Comparison of ENCODE assay signal across 9 mouse cellular contexts in genomic region chr7:63908496-63909285, GRCm38 (mm10). TPM values are rescaled to one million over a fixed set of nuclear protein-coding genes. Genes with fewer than 3 reads are reported as not detected.
DNase-seq lines count a peak whose midpoint lies in the region; ATAC-seq and TF ChIP-seq lines count a peak whose summit lies in the region.
"Had no signal": no experiment of that assay in that cellular context is flagged by ENCODE, and none has a peak within 500 bp of the region (broad histone marks: within the 10 kb centered on the region; RNA-seq: fewer than 3 reads in every experiment).

No protein-coding gene starts in this region.

- 42% methylated on average over 10 of the region's 11 CpGs for WGBS in kidney, adult 2 months
- WGBS in hindbrain, embryonic 10.5 days, result 38% methylated on average over 11 of the region's 11 CpGs
- 33% methylated on average over 8 of the region's 11 CpGs for WGBS in midbrain, embryonic 16.5 days

- no peaks in the 10 kb centered on the region for H3K9me3 ChIP-seq in hindbrain, embryonic 10.5 days
- no peaks in the 10 kb centered on the region for H3K9me3 ChIP-seq in midbrain, embryonic 16.5 days (replicated peaks; ENCODE audit: control insufficient read depth, low read length, poor library complexity, severe bottlenecking)

- H3K27ac ChIP-seq in kidney, adult 2 months (ENCODE audit: insufficient read depth, low read depth, low read length), result peak overlapping the region; percentile 45
- peak overlapping the region; percentile 54; the same call in 1 of the 2 replicates for H3K27ac ChIP-seq in hindbrain, embryonic 10.5 days
- peak overlapping the region; percentile 70 for H3K27ac ChIP-seq in midbrain, embryonic 16.5 days (ENCODE audit: low read length)

- no peak for DNase-seq in kidney, adult 2 months
- no peak for DNase-seq in kidney, postnatal 4 days
- DNase-seq in R1 (ENCODE audit: low read depth, low spot score), result peak; percentile 81
- peak; percentile 21 for DNase-seq in hindbrain, embryonic 10.5 days (ENCODE audit: low spot score)
- DNase-seq in layer of hippocampus, adult 18-20 months (ENCODE audit: low spot score in 2 of 2), result no peak
- DNase-seq in thymus, postnatal 0 days (ENCODE audit: low spot score), result no peak

- no peak overlapping the region for H3K9ac ChIP-seq in midbrain, embryonic 16.5 days (ENCODE audit: low read depth, low read length)

- no peaks in the 10 kb centered on the region for H3K36me3 ChIP-seq in kidney, adult 2 months (ENCODE audit: control insufficient read depth, insufficient read depth, low read length)
- no peaks in the 10 kb centered on the region for H3K36me3 ChIP-seq in hindbrain, embryonic 10.5 days
- H3K36me3 ChIP-seq in midbrain, embryonic 16.5 days (ENCODE audit: control insufficient read depth, insufficient read depth, low read length), result no peaks in the 10 kb centered on the region

- TF ChIP-seq CTCF in kidney, adult 2 months (conservative IDR thresholded peaks at IDR 0.05; ENCODE audit: insufficient read depth, insufficient read length, low read depth, low read length), result no peak

- ATAC-seq in midbrain, embryonic 16.5 days, result 0 out of 2 replicates have a peak, but pooled peaks have one; percentile 16
- ATAC-seq in monocyte, adult 5-6 weeks (replicated peaks; ENCODE audit: insufficient number of reproducible peaks, low FRiP score, low TSS enrichment, poor library complexity, severe bottlenecking), result no peak

- no peak overlapping the region for H3K4me2 ChIP-seq in midbrain, embryonic 16.5 days (ENCODE audit: low read length)

- H3K27me3 ChIP-seq in kidney, adult 2 months (replicated peaks; ENCODE audit: control insufficient read depth, insufficient read depth, low read length), result no peaks in the 10 kb centered on the region
- H3K27me3 ChIP-seq in hindbrain, embryonic 10.5 days (ENCODE audit: insufficient read depth, poor library complexity, severe bottlenecking), result no peaks in the 10 kb centered on the region
- H3K27me3 ChIP-seq in midbrain, embryonic 16.5 days (ENCODE audit: control insufficient read depth, insufficient read depth, low read depth, low read length), result no peaks in the 10 kb centered on the region

- H3K4me3 ChIP-seq in kidney, adult 2 months (ENCODE audit: insufficient read depth, low read depth, low read length), result no peak overlapping the region
- no peak overlapping the region for H3K4me3 ChIP-seq in hindbrain, embryonic 10.5 days
- H3K4me3 ChIP-seq in midbrain, embryonic 16.5 days (ENCODE audit: low read depth, low read length), result no peak overlapping the region

- H3K4me1 ChIP-seq in kidney, adult 2 months (ENCODE audit: control insufficient read depth, insufficient read depth, low read length), result peaks cover 68% of the 10 kb centered on the region
- H3K4me1 ChIP-seq in hindbrain, embryonic 10.5 days (replicated peaks), result peaks cover 61% of the 10 kb centered on the region
- H3K4me1 ChIP-seq in midbrain, embryonic 16.5 days (ENCODE audit: control insufficient read depth, insufficient read depth, low read length), result peaks cover 36% of the 10 kb centered on the region

- TF ChIP-seq POLR2A in kidney, adult 2 months (IDR thresholded peaks at IDR 0.05; ENCODE audit: low read depth, low read length), result no peak

RNA-seq across cellular contexts. Expression of gene E030018B13Rik, which starts 8.0 kb away (rescaled TPM):
- polyA plus RNA-seq in kidney, adult 2 months (2012; rRNA removed), result not detected in 2 replicates
- not detected in 2 replicates for polyA plus RNA-seq in hindbrain, embryonic 10.5 days (2016; fragmentation: Nextera tagmentation; extraction: Ambion mirVana)
- polyA plus RNA-seq in midbrain, embryonic 16.5 days (2015; fragmentation: Nextera tagmentation; extraction: Ambion mirVana), result 0.21 TPM in 1 of 2 replicates, not detected in the other
- not detected for total RNA-seq in layer of hippocampus, adult 18-20 months (2021)
- 0.58 TPM in 1 of 3 replicates, not detected in the others for total RNA-seq in monocyte, adult 5-6 weeks (2017)
- polyA plus RNA-seq in thymus, postnatal 0 days (2015; fragmentation: Nextera tagmentation; extraction: Ambion mirVana), result 0.21 and 0.40 TPM in 2 replicates
- polyA plus RNA-seq: large intestine, adult 2 months had no signal

RNA-seq across cellular contexts. Expression of gene Klf13, which starts 30.0 kb away (rescaled TPM):
- 30.6 and 31.2 TPM in 2 replicates for polyA plus RNA-seq in kidney, adult 2 months (2012; rRNA removed)
- polyA plus RNA-seq in hindbrain, embryonic 10.5 days (2016; fragmentation: Nextera tagmentation; extraction: Ambion mirVana), result 31.7 and 33.4 TPM in 2 replicates
- polyA plus RNA-seq in midbrain, embryonic 16.5 days (2015; fragmentation: Nextera tagmentation; extraction: Ambion mirVana), result 19.9 and 21.6 TPM in 2 replicates
- 100 to 1,000 TPM; 202 to 217 TPM for total RNA-seq in layer of hippocampus, adult 18-20 months (2021)
- 106 to 183 TPM (median 115 TPM) in 3 replicates for total RNA-seq in monocyte, adult 5-6 weeks (2017)
- 95.1 and 134 TPM in 2 replicates for polyA plus RNA-seq in thymus, postnatal 0 days (2015; fragmentation: Nextera tagmentation; extraction: Ambion mirVana)

Comparison
In these comparisons a context has a peak if more than half of its experiments do, and no peak if none do; other contexts are left out.
1. DNase-seq: peak in R1 (single experiment) and hindbrain, embryonic 10.5 days (single experiment); none in kidney, adult 2 months (single experiment), kidney, postnatal 4 days (0 of 2), layer of hippocampus, adult 18-20 months (0 of 2) and thymus, postnatal 0 days (single experiment).
2. Peak in every context shown above with its lines, with median percentiles within 50 percentile points of each other: H3K27ac ChIP-seq.